Comparison of ENCODE assay signal across 18 mouse cellular contexts in the genomic region with DNA sequence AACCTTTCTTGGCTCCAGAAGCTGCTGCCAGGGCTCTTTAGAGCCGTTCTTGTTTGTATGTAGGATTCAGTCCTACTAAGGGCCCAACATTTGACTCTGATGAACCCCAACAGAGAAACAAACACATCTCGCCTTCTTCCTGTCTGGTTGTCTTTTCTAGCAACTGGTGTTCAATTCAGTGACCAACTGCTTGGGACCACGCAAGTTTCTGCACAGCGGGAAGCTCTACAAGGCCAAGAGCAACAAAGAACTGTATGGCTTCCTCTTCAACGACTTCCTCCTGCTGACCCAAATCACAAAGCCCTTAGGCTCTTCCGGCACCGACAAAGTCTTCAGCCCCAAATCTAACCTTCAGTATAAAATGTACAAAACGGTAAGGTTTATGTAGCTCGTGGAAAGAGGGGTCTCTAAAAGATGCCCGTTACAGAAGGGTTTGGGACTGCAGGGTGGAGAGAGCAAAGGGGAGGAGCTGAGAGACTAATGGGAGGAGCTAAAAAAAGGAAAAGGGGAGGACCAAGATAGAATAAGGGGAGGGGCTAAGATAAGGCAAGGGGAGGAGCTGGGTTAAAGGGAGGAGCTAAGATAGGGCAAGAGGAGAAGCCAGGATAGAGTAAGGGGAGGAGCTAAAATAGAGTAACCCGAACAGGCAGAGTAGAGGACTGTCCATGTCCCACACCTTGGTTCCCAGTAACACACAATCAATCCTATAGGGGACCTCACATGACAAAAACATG.
A peak's percentile ranks its signal among the peaks of the same experiment; 100 is the strongest.
DNase-seq lines count a peak whose midpoint lies in the region; ATAC-seq and TF ChIP-seq lines count a peak whose summit lies in the region.
"Had no signal": no experiment of that assay in that cellular context is flagged by ENCODE, and none has a peak within 500 bp of the region (broad histone marks: within the 10 kb centered on the region; RNA-seq: fewer than 3 reads in every experiment).

No protein-coding gene starts in this region.

- in situ Hi-C loops in ES-E14 (cut with MboI; ENCODE audit: low sequenced_read_pairs in 2 of 2, unreplicated experiment in 2 of 2): loop anchor here (25.0 kb wide), 1 partner anchor 193 kb away; no protein-coding TSS in a partner anchor

- no peak overlapping the region for H3K4me2 ChIP-seq in kidney, embryonic 14.5 days (replicated peaks; ENCODE audit: low read depth, low read length)
- H3K4me2 ChIP-seq: embryonic facial prominence, embryonic 12.5 days; hindbrain, embryonic 12.5 days; limb, embryonic 15.5 days; liver, embryonic 15.5 days; midbrain, embryonic 15.5 days had no signal

- 86% methylated on average over 11 of the region's 11 CpGs for WGBS in kidney, embryonic 14.5 days

- H3K9ac ChIP-seq in kidney, embryonic 14.5 days (ENCODE audit: low read depth, low read length): no peak overlapping the region
- H3K9ac ChIP-seq in ES-Bruce4 (ENCODE audit: low read depth, poor library complexity, severe bottlenecking) (no peak overlapping the region), ES-E14 (ENCODE audit: insufficient read depth, low read depth, low read length, poor library complexity, severe bottlenecking) (no peak overlapping the region)
- H3K9ac ChIP-seq: embryonic facial prominence, embryonic 12.5 days; hindbrain, embryonic 12.5 days; limb, embryonic 15.5 days; liver, embryonic 15.5 days; midbrain, embryonic 15.5 days had no signal

- H3K27ac ChIP-seq in kidney, embryonic 14.5 days (ENCODE audit: low read depth, low read length): no peak overlapping the region
- no peak overlapping the region for H3K27ac ChIP-seq in ES-Bruce4 (ENCODE audit: insufficient read depth, low read length)
- H3K27ac ChIP-seq in ES-E14 (ENCODE audit: insufficient read depth, low read depth, low read length, poor library complexity, severe bottlenecking): no peak overlapping the region
- H3K27ac ChIP-seq: embryonic facial prominence, embryonic 12.5 days; hindbrain, embryonic 12.5 days; layer of hippocampus, adult 2 months; limb, embryonic 15.5 days; liver, embryonic 15.5 days; midbrain, embryonic 15.5 days had no signal

- TF ChIP-seq POLR2A in ES-Bruce4 (IDR thresholded peaks at IDR 0.05; ENCODE audit: insufficient read depth, low read length): no peak

- TF ChIP-seq EP300 in ES-Bruce4 (IDR thresholded peaks at IDR 0.05; ENCODE audit: insufficient read depth, low read depth, low read length): no peak

- H3K27me3 ChIP-seq in kidney, embryonic 14.5 days (ENCODE audit: control insufficient read depth, insufficient read depth, low read length): no peaks in the 10 kb centered on the region
- no peaks in the 10 kb centered on the region for H3K27me3 ChIP-seq in ES-Bruce4 (ENCODE audit: control insufficient read depth, insufficient read depth, low read length, poor library complexity, severe bottlenecking)
- H3K27me3 ChIP-seq: embryonic facial prominence, embryonic 12.5 days; hindbrain, embryonic 12.5 days; limb, embryonic 15.5 days; midbrain, embryonic 15.5 days had no signal

- H3K9me3 ChIP-seq in kidney, embryonic 14.5 days (ENCODE audit: control insufficient read depth, low read length): no peaks in the 10 kb centered on the region
- H3K9me3 ChIP-seq in ES-Bruce4 (replicated peaks; ENCODE audit: control insufficient read depth, insufficient read depth, low read length, poor library complexity, severe bottlenecking) (no peaks in the 10 kb centered on the region), ES-E14 (ENCODE audit: control insufficient read depth, insufficient read depth, low read depth, low read length) (no peaks in the 10 kb centered on the region)
- H3K9me3 ChIP-seq: embryonic facial prominence, embryonic 12.5 days; hindbrain, embryonic 12.5 days; limb, embryonic 15.5 days; liver, embryonic 15.5 days; midbrain, embryonic 15.5 days had no signal

- H3K36me3 ChIP-seq in kidney, embryonic 14.5 days (ENCODE audit: control insufficient read depth, insufficient read depth, low read length): no peaks in the 10 kb centered on the region
- no peaks in the 10 kb centered on the region for H3K36me3 ChIP-seq in ES-Bruce4 (ENCODE audit: control insufficient read depth, insufficient read depth, low read length, poor library complexity, severe bottlenecking)
- no peaks in the 10 kb centered on the region for H3K36me3 ChIP-seq in ES-E14 (ENCODE audit: control insufficient read depth, insufficient read depth, low read length, poor library complexity, severe bottlenecking)
- H3K36me3 ChIP-seq: embryonic facial prominence, embryonic 12.5 days; limb, embryonic 15.5 days; liver, embryonic 15.5 days had no signal

- ATAC-seq in kidney, embryonic 14.5 days (ENCODE audit: low FRiP score, low TSS enrichment): 0 out of 2 replicates have a peak, but pooled peaks have one; percentile 6
- ATAC-seq in megakaryocyte-erythroid progenitor cell, adult 5-6 weeks (replicated peaks; ENCODE audit: low FRiP score, low TSS enrichment, poor library complexity, severe bottlenecking): 0 out of 2 replicates have a peak, but pooled peaks have one; percentile 25
- ATAC-seq: inflammation-experienced regulatory T-cells, adult 6 months; midbrain, embryonic 15.5 days had no signal

- no peak overlapping the region for H3K4me3 ChIP-seq in kidney, embryonic 14.5 days (ENCODE audit: low read length)
- H3K4me3 ChIP-seq in ES-Bruce4 (ENCODE audit: low read depth, low read length): peak overlapping the region; percentile 20
- peak overlapping the region in 1 of 2 experiments; percentile 43; a peak in 2 of 4 replicates for H3K4me3 ChIP-seq in ES-E14 (ENCODE audit: insufficient read depth in 1 of 2, low read depth in 1 of 2, low read length in 2 of 2, poor library complexity in 1 of 2, severe bottlenecking in 1 of 2)
- H3K4me3 ChIP-seq: embryonic facial prominence, embryonic 12.5 days; hindbrain, embryonic 12.5 days; layer of hippocampus, adult 2 months; limb, embryonic 15.5 days; liver, embryonic 15.5 days; midbrain, embryonic 15.5 days; myocyte had no signal

- H3K4me1 ChIP-seq in kidney, embryonic 14.5 days (ENCODE audit: control insufficient read depth, insufficient read depth, low read length): no peaks in the 10 kb centered on the region
- H3K4me1 ChIP-seq in ES-Bruce4 (ENCODE audit: control insufficient read depth, insufficient read depth, low read length): peaks cover 1% of the 10 kb centered on the region
- peaks cover 0 to 11% of the 10 kb centered on the region in 2 experiments; a peak in 2 of 4 replicates for H3K4me1 ChIP-seq in ES-E14 (ENCODE audit: control insufficient read depth in 2 of 2, insufficient read depth in 2 of 2, low read length in 2 of 2, poor library complexity in 1 of 2)
- H3K4me1 ChIP-seq: embryonic facial prominence, embryonic 12.5 days; liver, embryonic 15.5 days; midbrain, embryonic 15.5 days had no signal

- DNase-seq in kidney, adult 18-20 months: no peak
- DNase-seq in ES-E14 (ENCODE audit: low read depth, low spot score): peak; percentile 80
- no peak for DNase-seq in layer of hippocampus, postnatal 14 days (ENCODE audit: low spot score in 2 of 2)
- no peak for DNase-seq in lung, postnatal 36 days
- DNase-seq: adrenal gland, adult 2 months; cerebellum, adult 8-10 months; kidney, adult 9 months had no signal

- TF ChIP-seq CTCF in ES-Bruce4 (IDR thresholded peaks at IDR 0.05; ENCODE audit: low read depth, low read length): no peak

TF ChIP-seq in ES-E14, 5 proteins besides CTCF, POLR2A, EP300 and RAD21:
- no peak for TF ChIP-seq ZNF384 (IDR thresholded peaks at IDR 0.05; ENCODE audit: low read depth, low read length)
- no peak for TF ChIP-seq CHD2 (IDR thresholded peaks at IDR 0.05; ENCODE audit: low read depth, low read length)
- TF ChIP-seq ZC3H11A (IDR thresholded peaks at IDR 0.05; ENCODE audit: borderline replicate concordance, low read depth, low read length): no peak
- TF ChIP-seq MAFK (IDR thresholded peaks at IDR 0.05; ENCODE audit: insufficient read depth, low read depth, low read length): no peak
- TF ChIP-seq HCFC1 (IDR thresholded peaks at IDR 0.05; ENCODE audit: borderline replicate concordance, insufficient read depth, low read length): no peak
